Mouse (Mus musculus) urinary bladder, postnatal 14 days (tissue): ENCODE data around the gene Otos.

Source experiments
- DNase-seq: peaks from one replicate; pipeline ENCODE4 v3.0.0; 2021; ENCODE audit warnings: low spot score

Otos gene

GRCm38 (mm10) chr1:92646601-92647000, 2.0 kb downstream of the Otos start:
- no peak for DNase-seq

- no peak for DNase-seq
Measured at GRCm38 (mm10) chr1:92646111-92646510, 2.5 kb downstream of the Otos start.

GRCm38 (mm10) chr1:92644916-92645315, 3.7 kb downstream of the Otos start:
- DNase-seq: no peak

GRCm38 (mm10) chr1:92643691-92644090, 5.0 kb downstream of the Otos start:
- no peak for DNase-seq

GRCm38 (mm10) chr1:92641514-92642272, 6.9 kb downstream of the Otos start, which contains the start of gene Cops9:
Gene Cops9, minus strand, starts transcription at chr1:92641985.
- DNase-seq: peak; percentile 90

GRCm38 (mm10) chr1:92640393-92640792, 8.2 kb downstream of the Otos start:
- DNase-seq: no peak

GRCm38 (mm10) chr1:92638736-92639135, 9.9 kb downstream of the Otos start:
- DNase-seq: no peak

- no peak for DNase-seq
Measured at GRCm38 (mm10) chr1:92638181-92638580, 10.5 kb downstream of the Otos start.

- no peak for DNase-seq
Measured at GRCm38 (mm10) chr1:92637501-92638172, 11.0 kb downstream of the Otos start.

- DNase-seq: no peak
Measured at GRCm38 (mm10) chr1:92636676-92637075, 12.0 kb downstream of the Otos start.

GRCm38 (mm10) chr1:92636015-92636414, 12.6 kb downstream of the Otos start:
- no peak for DNase-seq

GRCm38 (mm10) chr1:92634976-92635599, 13.6 kb downstream of the Otos start:
- DNase-seq: no peak

- no peak for DNase-seq
Measured at GRCm38 (mm10) chr1:92634569-92634968, 14.1 kb downstream of the Otos start.

- no peak for DNase-seq
Measured at GRCm38 (mm10) chr1:92633726-92634125, 14.9 kb downstream of the Otos start.

GRCm38 (mm10) chr1:92632948-92633347, 15.7 kb downstream of the Otos start:
- no peak for DNase-seq

GRCm38 (mm10) chr1:92632196-92632595, 16.4 kb downstream of the Otos start:
- no peak for DNase-seq

GRCm38 (mm10) chr1:92628227-92628626, 20.4 kb downstream of the Otos start:
- no peak for DNase-seq

GRCm38 (mm10) chr1:92618360-92618759, 30.3 kb downstream of the Otos start:
- no peak for DNase-seq

GRCm38 (mm10) chr1:92617488-92617887, 31.2 kb downstream of the Otos start, which contains the start of gene Olfr12:
Gene Olfr12, plus strand, starts transcription at chr1:92617788.
- no peak for DNase-seq

GRCm38 (mm10) chr1:92616046-92616445, 32.6 kb downstream of the Otos start:
- no peak for DNase-seq

GRCm38 (mm10) chr1:92614516-92614915, 34.1 kb downstream of the Otos start:
- DNase-seq: no peak

- DNase-seq: no peak
Measured at GRCm38 (mm10) chr1:92613175-92613574, 35.5 kb downstream of the Otos start.

- peak; percentile 54 for DNase-seq
Measured at GRCm38 (mm10) chr1:92611008-92611407, 37.6 kb downstream of the Otos start.
